Mouse (Mus musculus): Measurements from ENCODE around the gene Dnajb3. TPM values are rescaled to one million over a fixed set of nuclear protein-coding genes. Genes with fewer than 3 reads are reported as not detected.

Dnajb3 gene
- polyA plus RNA-seq, 1 experiment from 2014 or later = 12.4 TPM

GRCm38 (mm10) chr1:88213766-88214461 lies 8.3 kb upstream of the Dnajb3 start:
- no peak overlapping the region for H3K4me2 ChIP-seq (ENCODE audit: low read depth, low read length)
- H3K4me3 ChIP-seq (ENCODE audit: low read depth, low read length) = no peak overlapping the region
- no peak for ATAC-seq (ENCODE audit: low read depth)
- 84% methylated on average over 2 of the region's 2 CpGs for WGBS
- H3K27ac ChIP-seq (ENCODE audit: low read depth, low read length) = no peak overlapping the region
- H3K27me3 ChIP-seq (ENCODE audit: control insufficient read depth, insufficient read depth, low read length) = no peaks in the 10 kb centered on the region
- no peaks in the 10 kb centered on the region for H3K4me1 ChIP-seq (ENCODE audit: control insufficient read depth, insufficient read depth, low read length)
- no peak overlapping the region for H3K9ac ChIP-seq (replicated peaks; ENCODE audit: low read depth, low read length)
- H3K36me3 ChIP-seq (ENCODE audit: control insufficient read depth, insufficient read depth, low read length) = no peaks in the 10 kb centered on the region
- peaks cover 61% of the 10 kb centered on the region for H3K9me3 ChIP-seq (ENCODE audit: control insufficient read depth, low read length)

- Histone ChIP-seq H3K4me2 (ENCODE audit: low read depth, low read length) (no peak overlapping the region), H3K4me3 (ENCODE audit: low read depth, low read length) (no peak overlapping the region), H3K36me3 (ENCODE audit: control insufficient read depth, insufficient read depth, low read length) (no peaks in the 10 kb centered on the region), H3K27ac (ENCODE audit: low read depth, low read length) (no peak overlapping the region), H3K27me3 (ENCODE audit: control insufficient read depth, insufficient read depth, low read length) (no peaks in the 10 kb centered on the region), H3K4me1 (ENCODE audit: control insufficient read depth, insufficient read depth, low read length) (no peaks in the 10 kb centered on the region), H3K9ac (replicated peaks; ENCODE audit: low read depth, low read length) (no peak overlapping the region), H3K9me3 (ENCODE audit: control insufficient read depth, low read length) (peaks cover 61% of the 10 kb centered on the region)
- ATAC-seq (ENCODE audit: low read depth) = no peak
- 85% methylated on average over 1 of the region's 1 CpGs for WGBS
Observed at GRCm38 (mm10) chr1:88213061-88213460, 7.5 kb upstream of the Dnajb3 start.

GRCm38 (mm10) chr1:88212341-88213045 lies 6.9 kb upstream of the Dnajb3 start:
- Histone ChIP-seq H3K4me3 (ENCODE audit: low read depth, low read length) (no peak overlapping the region), H3K27me3 (ENCODE audit: control insufficient read depth, insufficient read depth, low read length) (no peaks in the 10 kb centered on the region), H3K27ac (ENCODE audit: low read depth, low read length) (no peak overlapping the region), H3K9ac (replicated peaks; ENCODE audit: low read depth, low read length) (no peak overlapping the region), H3K36me3 (ENCODE audit: control insufficient read depth, insufficient read depth, low read length) (no peaks in the 10 kb centered on the region), H3K4me2 (ENCODE audit: low read depth, low read length) (no peak overlapping the region), H3K9me3 (ENCODE audit: control insufficient read depth, low read length) (peaks cover 59% of the 10 kb centered on the region), H3K4me1 (ENCODE audit: control insufficient read depth, insufficient read depth, low read length) (no peaks in the 10 kb centered on the region)
- 62% methylated on average over 8 of the region's 8 CpGs for WGBS
- no peak for ATAC-seq (ENCODE audit: low read depth)

GRCm38 (mm10) chr1:88211812-88212211 lies 6.2 kb upstream of the Dnajb3 start, which contains the start of gene Ugt1a1:
Gene Ugt1a1, plus strand, starts transcription at chr1:88211959.
- Histone ChIP-seq H3K27ac (ENCODE audit: low read depth, low read length) (no peak within 1 kb of the TSS), H3K4me1 (ENCODE audit: control insufficient read depth, insufficient read depth, low read length) (no peaks in the 10 kb centered on the region), H3K9ac (replicated peaks; ENCODE audit: low read depth, low read length) (no peak within 1 kb of the TSS), H3K4me3 (ENCODE audit: low read depth, low read length) (no peak within 1 kb of the TSS), H3K36me3 (ENCODE audit: control insufficient read depth, insufficient read depth, low read length) (no peaks in the 10 kb centered on the region), H3K9me3 (ENCODE audit: control insufficient read depth, low read length) (peaks cover 52% of the 10 kb centered on the region), H3K4me2 (ENCODE audit: low read depth, low read length) (no peak within 1 kb of the TSS), H3K27me3 (ENCODE audit: control insufficient read depth, insufficient read depth, low read length) (no peaks in the 10 kb centered on the region)
- ATAC-seq (ENCODE audit: low read depth) = no peak
- 69% methylated on average over 8 of the region's 8 CpGs for WGBS

- 86% methylated on average over 2 of the region's 2 CpGs for WGBS
- Histone ChIP-seq H3K4me3 (ENCODE audit: low read depth, low read length) (no peak overlapping the region), H3K27ac (ENCODE audit: low read depth, low read length) (no peak overlapping the region), H3K9ac (replicated peaks; ENCODE audit: low read depth, low read length) (no peak overlapping the region), H3K4me1 (ENCODE audit: control insufficient read depth, insufficient read depth, low read length) (no peaks in the 10 kb centered on the region), H3K4me2 (ENCODE audit: low read depth, low read length) (no peak overlapping the region), H3K36me3 (ENCODE audit: control insufficient read depth, insufficient read depth, low read length) (no peaks in the 10 kb centered on the region), H3K9me3 (ENCODE audit: control insufficient read depth, low read length) (peaks cover 13% of the 10 kb centered on the region), H3K27me3 (ENCODE audit: control insufficient read depth, insufficient read depth, low read length) (no peaks in the 10 kb centered on the region)
- no peak for ATAC-seq (ENCODE audit: low read depth)
Observed at GRCm38 (mm10) chr1:88206843-88207479, 1.4 kb upstream of the Dnajb3 start.

- WGBS = 81% methylated on average over 7 of the region's 7 CpGs
- Histone ChIP-seq H3K9me3 (ENCODE audit: control insufficient read depth, low read length) (0 out of 2 replicates have a peak, but pooled peaks cover 5% of the 10 kb centered on the region), H3K27me3 (ENCODE audit: control insufficient read depth, insufficient read depth, low read length) (no peaks in the 10 kb centered on the region), H3K9ac (replicated peaks; ENCODE audit: low read depth, low read length) (no peak within 1 kb of the TSS), H3K36me3 (ENCODE audit: control insufficient read depth, insufficient read depth, low read length) (no peaks in the 10 kb centered on the region), H3K4me3 (ENCODE audit: low read depth, low read length) (no peak within 1 kb of the TSS), H3K27ac (ENCODE audit: low read depth, low read length) (no peak within 1 kb of the TSS), H3K4me1 (ENCODE audit: control insufficient read depth, insufficient read depth, low read length) (no peaks in the 10 kb centered on the region), H3K4me2 (ENCODE audit: low read depth, low read length) (no peak within 1 kb of the TSS)
- ATAC-seq (ENCODE audit: low read depth) = no peak
Observed at GRCm38 (mm10) chr1:88200456-88200855, 5.1 kb downstream of the Dnajb3 start, which contains the start of gene Ugt1a2. Gene Ugt1a2, plus strand, starts transcription at chr1:88200601.

- H3K4me2 ChIP-seq (ENCODE audit: low read depth, low read length) = no peak overlapping the region
- no peaks in the 10 kb centered on the region for H3K27me3 ChIP-seq (ENCODE audit: control insufficient read depth, insufficient read depth, low read length)
- 80% methylated on average over 2 of the region's 2 CpGs for WGBS
- no peaks in the 10 kb centered on the region for H3K4me1 ChIP-seq (ENCODE audit: control insufficient read depth, insufficient read depth, low read length)
- H3K36me3 ChIP-seq (ENCODE audit: control insufficient read depth, insufficient read depth, low read length) = no peaks in the 10 kb centered on the region
- no peak for ATAC-seq (ENCODE audit: low read depth)
- no peak overlapping the region for H3K27ac ChIP-seq (ENCODE audit: low read depth, low read length)
- H3K4me3 ChIP-seq (ENCODE audit: low read depth, low read length) = no peak overlapping the region
- H3K9me3 ChIP-seq (ENCODE audit: control insufficient read depth, low read length) = 0 out of 2 replicates have a peak, but pooled peaks cover 5% of the 10 kb centered on the region
- no peak overlapping the region for H3K9ac ChIP-seq (replicated peaks; ENCODE audit: low read depth, low read length)
Observed at GRCm38 (mm10) chr1:88199996-88200395, 5.6 kb downstream of the Dnajb3 start.

- H3K27ac ChIP-seq (ENCODE audit: low read depth, low read length) = no peak overlapping the region
- H3K4me2 ChIP-seq (ENCODE audit: low read depth, low read length) = no peak overlapping the region
- no peaks in the 10 kb centered on the region for H3K9me3 ChIP-seq (ENCODE audit: control insufficient read depth, low read length)
- ATAC-seq (ENCODE audit: low read depth) = no peak
- no peak overlapping the region for H3K9ac ChIP-seq (replicated peaks; ENCODE audit: low read depth, low read length)
- 80% methylated on average over 3 of the region's 3 CpGs for WGBS
- H3K36me3 ChIP-seq (ENCODE audit: control insufficient read depth, insufficient read depth, low read length) = no peaks in the 10 kb centered on the region
- H3K4me1 ChIP-seq (ENCODE audit: control insufficient read depth, insufficient read depth, low read length) = no peaks in the 10 kb centered on the region
- H3K4me3 ChIP-seq (ENCODE audit: low read depth, low read length) = no peak overlapping the region
- H3K27me3 ChIP-seq (ENCODE audit: control insufficient read depth, insufficient read depth, low read length) = no peaks in the 10 kb centered on the region
Observed at GRCm38 (mm10) chr1:88197443-88197842, 8.1 kb downstream of the Dnajb3 start.

- no peaks in the 10 kb centered on the region for H3K27me3 ChIP-seq (ENCODE audit: control insufficient read depth, insufficient read depth, low read length)
- H3K36me3 ChIP-seq (ENCODE audit: control insufficient read depth, insufficient read depth, low read length) = no peaks in the 10 kb centered on the region
- H3K27ac ChIP-seq (ENCODE audit: low read depth, low read length) = no peak overlapping the region
- WGBS = 74% methylated on average over 1 of the region's 1 CpGs
- H3K4me3 ChIP-seq (ENCODE audit: low read depth, low read length) = no peak overlapping the region
- H3K4me2 ChIP-seq (ENCODE audit: low read depth, low read length) = no peak overlapping the region
- no peaks in the 10 kb centered on the region for H3K4me1 ChIP-seq (ENCODE audit: control insufficient read depth, insufficient read depth, low read length)
- H3K9ac ChIP-seq (replicated peaks; ENCODE audit: low read depth, low read length) = no peak overlapping the region
- no peak for ATAC-seq (ENCODE audit: low read depth)
- no peaks in the 10 kb centered on the region for H3K9me3 ChIP-seq (ENCODE audit: control insufficient read depth, low read length)
Observed at GRCm38 (mm10) chr1:88195687-88196086, 9.9 kb downstream of the Dnajb3 start.

Data from neural tube, embryonic 14.5 days (tissue).